Mouse (Mus musculus): ENCODE measurements around the gene Gal.

GRCm38 (mm10) chr19:3457700-3458099 is 43.4 kb upstream of the Gal start:
- TF ChIP-seq POLR2A (IDR thresholded peaks at IDR 0.05; ENCODE audit: borderline replicate concordance, low read depth, low read length) (no peak), CTCF (IDR thresholded peaks at IDR 0.05; ENCODE audit: low read depth, low read length) (no peak)
